Mouse (Mus musculus): ENCODE measurements around the gene Dnmt3c.

Dnmt3c gene

GRCm38 (mm10) chr2:153723098-153723497 lies 26.6 kb downstream of the Dnmt3c start:
- DNase-seq, result no peak

- DNase-seq, result no peak
These were observed 28.0 kb downstream of the Dnmt3c start for GRCm38 (mm10) chr2:153724424-153724823.

- no peak for DNase-seq
These were observed 28.4 kb downstream of the Dnmt3c start for GRCm38 (mm10) chr2:153724871-153725270.

- no peak for DNase-seq
These were observed 28.8 kb downstream of the Dnmt3c start for GRCm38 (mm10) chr2:153725291-153725690.

- DNase-seq, result peak; percentile 15
These were observed 37.6 kb downstream of the Dnmt3c start for GRCm38 (mm10) chr2:153734033-153734432.

- peak; percentile 99 for DNase-seq
These were observed 44.3 kb downstream of the Dnmt3c start, which contains the start of gene Mapre1 for GRCm38 (mm10) chr2:153740500-153741436. TSS of gene Mapre1 (plus strand) at chr2:153741274.

- DNase-seq, result peak; percentile 84
These were observed 45.1 kb downstream of the Dnmt3c start for GRCm38 (mm10) chr2:153741437-153742065.

GRCm38 (mm10) chr2:153747994-153748393 lies 51.5 kb downstream of the Dnmt3c start:
- DNase-seq, result no peak

GRCm38 (mm10) chr2:153750363-153750762 lies 53.9 kb downstream of the Dnmt3c start:
- DNase-seq, result no peak

GRCm38 (mm10) chr2:153762121-153762520 lies 65.7 kb downstream of the Dnmt3c start:
- no peak for DNase-seq

GRCm38 (mm10) chr2:153767484-153767883 lies 71.0 kb downstream of the Dnmt3c start:
- no peak for DNase-seq

GRCm38 (mm10) chr2:153768881-153769280 lies 72.4 kb downstream of the Dnmt3c start:
- DNase-seq, result no peak

GRCm38 (mm10) chr2:153772950-153773349 lies 76.5 kb downstream of the Dnmt3c start:
- DNase-seq, result no peak

GRCm38 (mm10) chr2:153775472-153775871 lies 79.0 kb downstream of the Dnmt3c start:
- DNase-seq, result no peak

GRCm38 (mm10) chr2:153778638-153779362 lies 82.3 kb downstream of the Dnmt3c start:
- DNase-seq, result peak; percentile 90
